Mouse (Mus musculus) hindbrain, embryonic 14.5 days (tissue): ENCODE data around the gene G2e3. TPM values are rescaled to one million over a fixed set of nuclear protein-coding genes. Genes with fewer than 3 reads are reported as not detected.
A peak's percentile ranks its signal among the peaks of the same experiment; 100 is the strongest.

ENCODE experiments used
- ATAC-seq: fragments of 200-750 bp; cut with Nextera tagmentation; 2 replicates; pipeline ENCODE4 v1.8.0; 2017; ENCODE audit warnings: moderate number of reproducible peaks, mild to moderate bottlenecking, moderate TSS enrichment, moderate library complexity; ENCODE audit not compliant: low FRiP score
- DNase-seq: peaks from one replicate; pipeline ENCODE4 v3.0.0-alpha.2; 2015; ENCODE audit warnings: low spot score
- H3K27ac ChIP-seq: fragments of 300-500 bp; sonication (generic); 2 replicates; pipeline ENCODE4 v1.5.1; 2014; ENCODE audit warnings: mild to moderate bottlenecking, moderate library complexity
- H3K27me3 ChIP-seq: fragments of 300-500 bp; sonication (generic); 2 replicates; pipeline ENCODE4 v1.6.1; 2014; ENCODE audit warnings: mild to moderate bottlenecking, low read length, mixed read lengths; ENCODE audit not compliant: control insufficient read depth, insufficient read depth
- H3K36me3 ChIP-seq: fragments of 300-500 bp; sonication (generic); replicated peaks from 2 replicates; pipeline ENCODE4 v1.6.1; 2014; ENCODE audit not compliant: control insufficient read depth, insufficient read depth
- H3K4me1 ChIP-seq: fragments of 300-500 bp; sonication (generic); replicated peaks from 2 replicates; pipeline ENCODE4 v1.6.1; 2014; ENCODE audit warnings: antibody characterized with exemption, low read length, mixed read lengths; ENCODE audit not compliant: control insufficient read depth, insufficient read depth
- H3K4me2 ChIP-seq: fragments of 300-500 bp; sonication (generic); replicated peaks from 2 replicates; pipeline ENCODE4 v1.6.1; 2014; ENCODE audit warnings: mild to moderate bottlenecking, moderate library complexity
- H3K4me3 ChIP-seq: fragments of 300-500 bp; sonication (generic); replicated peaks from 2 replicates; pipeline ENCODE4 v1.5.1; 2014; ENCODE audit warnings: mild to moderate bottlenecking, low read length
- H3K9ac ChIP-seq: fragments of 300-500 bp; sonication (generic); 2 replicates; pipeline ENCODE4 v1.6.1; 2014
- H3K9me3 ChIP-seq: fragments of 300-500 bp; sonication (generic); 2 replicates; pipeline ENCODE4 v1.6.1; 2016; ENCODE audit warnings: low read length; ENCODE audit not compliant: control insufficient read depth
- WGBS: fragments of 180-500 bp; shearing (Covaris S2); extraction: QIAGEN DNeasy Blood & Tissue Kit; methylation state at CpG from one replicate; pipeline ENCODE4 v1.1.7; 2014; 5-methylcytosine and 5-hydroxymethylcytosine counted together
- polyA plus RNA-seq: library from polyadenylated mRNA; unstranded; fragments of >200 nt; fragmentation: Nextera tagmentation; extraction: Ambion mirVana; gene quantifications from 2 replicates; pipeline ENCODE4 v1.2.1, GENCODE M21; 2014

Gene G2e3
- polyA plus RNA-seq, 1 experiment from 2014 or later = 15.6 TPM

GRCm38 (mm10) chr12:51377003-51377887 is 29.4 kb downstream of the G2e3 start, which contains the start of gene Scfd1:
Scfd1 (plus strand) TSS chr12:51377510.
- Histone ChIP-seq H3K4me2 (peak within 1 kb of the TSS; percentile 76), H3K27me3 (no peaks in the 10 kb centered on the region), H3K27ac (peak within 1 kb of the TSS; percentile 79), H3K36me3 (peaks cover 34% of the 10 kb centered on the region), H3K4me1 (peaks cover 7% of the 10 kb centered on the region; the same call in 1 of the 2 replicates), H3K9me3 (no peaks in the 10 kb centered on the region), H3K9ac (peak within 1 kb of the TSS; percentile 78), H3K4me3 (peak within 1 kb of the TSS; percentile 57)
- peak; percentile 95 for DNase-seq
- WGBS = under 1% methylated on average over 34 of the region's 34 CpGs
- ATAC-seq = peak; percentile 100

GRCm38 (mm10) chr12:51377888-51378190 is 30.0 kb downstream of the G2e3 start:
- Histone ChIP-seq H3K9me3 (no peaks in the 10 kb centered on the region), H3K36me3 (peaks cover 32% of the 10 kb centered on the region), H3K4me2 (peak overlapping the region; percentile 76), H3K27ac (peak overlapping the region; percentile 79), H3K4me1 (peaks cover 7% of the 10 kb centered on the region; the same call in 1 of the 2 replicates), H3K9ac (peak overlapping the region; percentile 78), H3K4me3 (peak overlapping the region; percentile 57), H3K27me3 (no peaks in the 10 kb centered on the region)
- DNase-seq (no peak), ATAC-seq (no peak)
- WGBS = 23% methylated on average over 6 of the region's 6 CpGs

DNA sequence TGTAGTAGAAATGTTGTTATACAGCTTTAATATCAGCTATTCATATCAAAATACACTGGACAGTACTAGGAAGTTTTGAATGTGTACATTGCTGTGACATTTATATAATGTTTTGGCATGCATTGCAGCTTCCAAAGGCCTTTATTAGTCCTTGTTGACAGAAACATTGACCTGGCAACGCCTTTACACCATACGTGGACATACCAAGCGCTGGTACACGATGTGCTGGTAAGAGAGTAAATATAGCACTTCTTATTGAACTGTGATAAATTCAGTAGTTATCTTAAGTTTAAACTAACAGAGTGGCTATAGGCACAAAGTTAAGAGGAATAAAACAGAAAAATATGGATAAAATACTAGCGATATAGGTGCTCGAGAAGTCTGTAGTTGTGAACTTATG is 52.0 kb downstream of the G2e3 start:
- Histone ChIP-seq H3K4me3 (no peak overlapping the region), H3K27me3 (no peaks in the 10 kb centered on the region), H3K4me1 (no peaks in the 10 kb centered on the region), H3K4me2 (no peak overlapping the region), H3K9ac (no peak overlapping the region), H3K9me3 (no peaks in the 10 kb centered on the region), H3K27ac (no peak overlapping the region), H3K36me3 (peaks cover 68% of the 10 kb centered on the region)
- 97% methylated on average over 6 of the region's 6 CpGs for WGBS
- DNase-seq (no peak), ATAC-seq (no peak)

DNA sequence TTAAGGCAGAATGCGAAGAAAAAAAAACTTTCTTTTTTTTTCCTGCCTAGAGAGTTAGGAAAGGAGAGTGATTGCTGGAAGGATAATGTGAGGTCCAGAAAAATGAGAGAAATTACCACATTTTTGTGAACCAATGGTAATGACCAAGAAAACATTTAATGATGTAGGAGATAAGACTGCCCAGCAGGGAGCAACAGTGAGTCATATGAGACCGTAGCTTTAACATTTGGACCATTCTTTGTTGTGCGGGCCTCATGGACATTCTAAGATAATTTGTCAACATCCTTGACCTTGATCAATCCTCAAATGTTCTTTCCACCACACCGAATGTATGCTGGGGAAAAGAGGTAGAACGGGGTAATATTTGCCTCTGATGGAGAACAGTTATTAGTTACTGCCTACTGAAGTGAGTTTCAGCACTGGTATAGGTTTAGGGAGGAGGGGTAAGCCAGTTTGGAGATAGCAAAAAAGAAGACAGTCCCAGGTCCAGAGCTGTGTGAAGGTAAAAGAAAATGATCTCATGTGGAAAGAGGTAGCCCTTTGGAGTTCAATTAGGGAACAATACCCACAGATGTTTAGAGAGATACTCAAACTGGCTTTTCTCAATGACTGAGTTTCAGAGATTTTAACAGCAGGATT is 54.3 kb downstream of the G2e3 start:
- Histone ChIP-seq H3K4me1 (no peaks in the 10 kb centered on the region), H3K9ac (no peak overlapping the region), H3K9me3 (no peaks in the 10 kb centered on the region), H3K4me2 (no peak overlapping the region), H3K4me3 (no peak overlapping the region), H3K27ac (no peak overlapping the region), H3K27me3 (no peaks in the 10 kb centered on the region), H3K36me3 (peaks cover 64% of the 10 kb centered on the region)
- DNase-seq (peak; percentile 60), ATAC-seq (peak; percentile 37; the same call in 1 of the 2 replicates)
- 70% methylated on average over 5 of the region's 5 CpGs for WGBS

GRCm38 (mm10) chr12:51403987-51404586 is 56.2 kb downstream of the G2e3 start:
- peaks cover 51% of the 10 kb centered on the region for H3K36me3 ChIP-seq
- H3K9me3 ChIP-seq = no peaks in the 10 kb centered on the region
- H3K4me2 ChIP-seq = no peak overlapping the region
- no peaks in the 10 kb centered on the region for H3K4me1 ChIP-seq
- peak; percentile 27 for DNase-seq
- no peak for ATAC-seq
- H3K9ac ChIP-seq = no peak overlapping the region
- no peak overlapping the region for H3K4me3 ChIP-seq
- no peaks in the 10 kb centered on the region for H3K27me3 ChIP-seq
- WGBS = 54% methylated on average over 4 of the region's 4 CpGs
- H3K27ac ChIP-seq = no peak overlapping the region

DNA sequence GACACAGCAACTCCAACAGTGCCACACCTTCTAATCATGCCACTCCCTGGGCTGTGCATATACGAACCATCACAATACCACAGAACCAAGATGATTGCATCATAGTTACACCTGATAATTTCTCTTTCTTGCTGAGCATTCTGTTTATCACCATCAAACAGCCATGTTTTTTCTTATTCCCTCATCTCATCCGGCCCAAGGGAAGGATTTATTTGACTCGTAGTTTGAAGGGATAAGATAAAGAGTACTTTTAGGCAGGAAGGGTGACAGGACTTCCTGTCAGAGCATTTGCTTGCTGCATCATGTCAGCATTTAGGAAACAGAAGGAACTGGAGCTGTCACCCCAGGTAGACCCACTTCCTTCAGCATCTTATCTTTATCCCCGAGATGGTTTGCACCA is 63.5 kb downstream of the G2e3 start:
- H3K4me1 ChIP-seq = no peaks in the 10 kb centered on the region
- H3K9me3 ChIP-seq = no peaks in the 10 kb centered on the region
- DNase-seq (no peak), ATAC-seq (no peak)
- no peaks in the 10 kb centered on the region for H3K27me3 ChIP-seq
- H3K27ac ChIP-seq = no peak overlapping the region
- H3K4me3 ChIP-seq = no peak overlapping the region
- 94% methylated on average over 4 of the region's 4 CpGs for WGBS
- peaks cover 59% of the 10 kb centered on the region for H3K36me3 ChIP-seq
- H3K9ac ChIP-seq = no peak overlapping the region
- H3K4me2 ChIP-seq = no peak overlapping the region

Other genes starting within 250 kb of the G2e3 start
- 77.1 and 77.6 TPM in 2 replicates for gene Scfd1, start 29.4 kb downstream of the G2e3 start, polyA plus RNA-seq
- gene Coch, start 245.3 kb downstream of the G2e3 start, polyA plus RNA-seq = 19.1 and 25.3 TPM in 2 replicates